Mouse (Mus musculus): ENCODE results near the gene Tulp1. TPM values are rescaled to one million over a fixed set of nuclear protein-coding genes. Genes with fewer than 3 reads are reported as not detected.
A peak's percentile ranks its signal among the peaks of the same experiment; 100 is the strongest.
"Not testable (repeated sequence)": the region's sequence is repeated elsewhere in the genome, so short reads cannot be mapped to it uniquely, and the experiment has no call there.

The Tulp1 gene
- polyA plus RNA-seq, 1 experiment: 0.12 TPM

- H3K27ac ChIP-seq (ENCODE audit: control insufficient read depth, insufficient read depth, low read depth, low read length): no peak overlapping the region
These were observed 3.4 kb upstream of the Tulp1 start for GRCm38 (mm10) chr17:28368449-28368848.

GRCm38 (mm10) chr17:28363507-28363906, 1.5 kb downstream of the Tulp1 start:
- Histone ChIP-seq H3K4me1 (ENCODE audit: control insufficient read depth, insufficient read depth, low read length) (peaks cover 18% of the 10 kb centered on the region), H3K27me3 (ENCODE audit: control insufficient read depth, insufficient read depth, low read length) (peaks cover 6% of the 10 kb centered on the region), H3K27ac (ENCODE audit: control insufficient read depth, insufficient read depth, low read depth, low read length) (no peak overlapping the region), H3K36me3 (ENCODE audit: control insufficient read depth, insufficient read depth, low read length) (no peaks in the 10 kb centered on the region), H3K4me3 (ENCODE audit: control insufficient read depth, low read depth, low read length) (no peak overlapping the region)
- TF ChIP-seq POLR2A (IDR thresholded peaks at IDR 0.05; ENCODE audit: control insufficient read depth, low read depth, low read length) (no peak), CTCF (IDR thresholded peaks at IDR 0.05; ENCODE audit: control insufficient read depth, insufficient read depth, insufficient replicate concordance, low read depth, low read length) (no peak)

More at GRCm38 (mm10) chr17:28368449-28368848, 3.4 kb upstream of the Tulp1 start:
- H3K4me3 ChIP-seq (ENCODE audit: control insufficient read depth, low read depth, low read length): no peak overlapping the region; the same call in 1 of the 2 replicates
- H3K36me3 ChIP-seq (ENCODE audit: control insufficient read depth, insufficient read depth, low read length): no peaks in the 10 kb centered on the region
- H3K27me3 ChIP-seq (ENCODE audit: control insufficient read depth, insufficient read depth, low read length): peaks cover 3% of the 10 kb centered on the region
- TF ChIP-seq CTCF (IDR thresholded peaks at IDR 0.05; ENCODE audit: control insufficient read depth, insufficient read depth, insufficient replicate concordance, low read depth, low read length): peak; percentile 93
- no peak for TF ChIP-seq POLR2A (IDR thresholded peaks at IDR 0.05; ENCODE audit: control insufficient read depth, low read depth, low read length)
- peaks cover 12% of the 10 kb centered on the region for H3K4me1 ChIP-seq (ENCODE audit: control insufficient read depth, insufficient read depth, low read length)

GRCm38 (mm10) chr17:28362653-28363292, 2.2 kb downstream of the Tulp1 start:
- TF ChIP-seq POLR2A (IDR thresholded peaks at IDR 0.05; ENCODE audit: control insufficient read depth, low read depth, low read length) (no peak), CTCF (IDR thresholded peaks at IDR 0.05; ENCODE audit: control insufficient read depth, insufficient read depth, insufficient replicate concordance, low read depth, low read length) (no peak)
- H3K36me3 ChIP-seq (ENCODE audit: control insufficient read depth, insufficient read depth, low read length): no peaks in the 10 kb centered on the region
- H3K4me3 ChIP-seq (ENCODE audit: control insufficient read depth, low read depth, low read length): no peak overlapping the region; the same call in 1 of the 2 replicates
- peaks cover 16% of the 10 kb centered on the region for H3K4me1 ChIP-seq (ENCODE audit: control insufficient read depth, insufficient read depth, low read length)
- peaks cover 6% of the 10 kb centered on the region for H3K27me3 ChIP-seq (ENCODE audit: control insufficient read depth, insufficient read depth, low read length)
- no peak overlapping the region for H3K27ac ChIP-seq (ENCODE audit: control insufficient read depth, insufficient read depth, low read depth, low read length)

- peaks cover 16% of the 10 kb centered on the region for H3K4me1 ChIP-seq (ENCODE audit: control insufficient read depth, insufficient read depth, low read length)
- H3K27ac ChIP-seq (ENCODE audit: control insufficient read depth, insufficient read depth, low read depth, low read length): no peak overlapping the region
- no peaks in the 10 kb centered on the region for H3K36me3 ChIP-seq (ENCODE audit: control insufficient read depth, insufficient read depth, low read length)
- TF ChIP-seq POLR2A (IDR thresholded peaks at IDR 0.05; ENCODE audit: control insufficient read depth, low read depth, low read length): no peak
- no peak for TF ChIP-seq CTCF (IDR thresholded peaks at IDR 0.05; ENCODE audit: control insufficient read depth, insufficient read depth, insufficient replicate concordance, low read depth, low read length)
- peaks cover 6% of the 10 kb centered on the region for H3K27me3 ChIP-seq (ENCODE audit: control insufficient read depth, insufficient read depth, low read length)
- H3K4me3 ChIP-seq (ENCODE audit: control insufficient read depth, low read depth, low read length): no peak overlapping the region
These were observed 2.9 kb downstream of the Tulp1 start for GRCm38 (mm10) chr17:28361921-28362652.

GRCm38 (mm10) chr17:28360531-28361277, 4.3 kb downstream of the Tulp1 start:
- Histone ChIP-seq H3K4me3 (ENCODE audit: control insufficient read depth, low read depth, low read length) (no peak overlapping the region), H3K36me3 (ENCODE audit: control insufficient read depth, insufficient read depth, low read length) (no peaks in the 10 kb centered on the region), H3K27me3 (ENCODE audit: control insufficient read depth, insufficient read depth, low read length) (peaks cover 6% of the 10 kb centered on the region), H3K27ac (ENCODE audit: control insufficient read depth, insufficient read depth, low read depth, low read length) (no peak overlapping the region), H3K4me1 (ENCODE audit: control insufficient read depth, insufficient read depth, low read length) (peaks cover 16% of the 10 kb centered on the region)
- TF ChIP-seq CTCF (IDR thresholded peaks at IDR 0.05; ENCODE audit: control insufficient read depth, insufficient read depth, insufficient replicate concordance, low read depth, low read length): no peak
- no peak for TF ChIP-seq POLR2A (IDR thresholded peaks at IDR 0.05; ENCODE audit: control insufficient read depth, low read depth, low read length)

GRCm38 (mm10) chr17:28358576-28359261, 6.3 kb downstream of the Tulp1 start:
- not testable (repeated sequence) for H3K4me1 ChIP-seq (ENCODE audit: control insufficient read depth, insufficient read depth, low read length); H3K27ac ChIP-seq (ENCODE audit: control insufficient read depth, insufficient read depth, low read depth, low read length); H3K27me3 ChIP-seq (ENCODE audit: control insufficient read depth, insufficient read depth, low read length); H3K4me3 ChIP-seq (ENCODE audit: control insufficient read depth, low read depth, low read length); H3K36me3 ChIP-seq (ENCODE audit: control insufficient read depth, insufficient read depth, low read length)

- no peaks in the 10 kb centered on the region for H3K27me3 ChIP-seq (ENCODE audit: control insufficient read depth, insufficient read depth, low read length)
- H3K27ac ChIP-seq (ENCODE audit: control insufficient read depth, insufficient read depth, low read depth, low read length): no peak overlapping the region
These were observed 9.2 kb downstream of the Tulp1 start for GRCm38 (mm10) chr17:28355871-28356270.

More at GRCm38 (mm10) chr17:28355871-28356270, 9.2 kb downstream of the Tulp1 start:
- Histone ChIP-seq H3K4me1 (ENCODE audit: control insufficient read depth, insufficient read depth, low read length) (peaks cover 15% of the 10 kb centered on the region), H3K4me3 (ENCODE audit: control insufficient read depth, low read depth, low read length) (no peak overlapping the region), H3K36me3 (ENCODE audit: control insufficient read depth, insufficient read depth, low read length) (no peaks in the 10 kb centered on the region)
- TF ChIP-seq POLR2A (IDR thresholded peaks at IDR 0.05; ENCODE audit: control insufficient read depth, low read depth, low read length): no peak
- no peak for TF ChIP-seq CTCF (IDR thresholded peaks at IDR 0.05; ENCODE audit: control insufficient read depth, insufficient read depth, insufficient replicate concordance, low read depth, low read length)
